Mouse (Mus musculus) fibroblast of lung, adult 2 months (primary cell): ENCODE data around the gene Golga5.
A peak's percentile ranks its signal among the peaks of the same experiment; 100 is the strongest.

ENCODE experiments used
- DNase-seq: peaks from one replicate; pipeline ENCODE4 v3.0.0-alpha.2; 2011; ENCODE audit warnings: low read depth

Gene Golga5

GRCm38 (mm10) chr12:102468894-102469764, at the start of gene Golga5:
Gene Golga5 (plus strand): TSS chr12:102469135.
- DNase-seq = peak; percentile 91

GRCm38 (mm10) chr12:102419544-102419943, 49.4 kb upstream of the Golga5 start:
- DNase-seq = peak; percentile 55

GRCm38 (mm10) chr12:102420168-102420890, 48.6 kb upstream of the Golga5 start:
- no peak for DNase-seq

GRCm38 (mm10) chr12:102422065-102422464, 46.9 kb upstream of the Golga5 start:
- peak; percentile 93 for DNase-seq

DNA sequence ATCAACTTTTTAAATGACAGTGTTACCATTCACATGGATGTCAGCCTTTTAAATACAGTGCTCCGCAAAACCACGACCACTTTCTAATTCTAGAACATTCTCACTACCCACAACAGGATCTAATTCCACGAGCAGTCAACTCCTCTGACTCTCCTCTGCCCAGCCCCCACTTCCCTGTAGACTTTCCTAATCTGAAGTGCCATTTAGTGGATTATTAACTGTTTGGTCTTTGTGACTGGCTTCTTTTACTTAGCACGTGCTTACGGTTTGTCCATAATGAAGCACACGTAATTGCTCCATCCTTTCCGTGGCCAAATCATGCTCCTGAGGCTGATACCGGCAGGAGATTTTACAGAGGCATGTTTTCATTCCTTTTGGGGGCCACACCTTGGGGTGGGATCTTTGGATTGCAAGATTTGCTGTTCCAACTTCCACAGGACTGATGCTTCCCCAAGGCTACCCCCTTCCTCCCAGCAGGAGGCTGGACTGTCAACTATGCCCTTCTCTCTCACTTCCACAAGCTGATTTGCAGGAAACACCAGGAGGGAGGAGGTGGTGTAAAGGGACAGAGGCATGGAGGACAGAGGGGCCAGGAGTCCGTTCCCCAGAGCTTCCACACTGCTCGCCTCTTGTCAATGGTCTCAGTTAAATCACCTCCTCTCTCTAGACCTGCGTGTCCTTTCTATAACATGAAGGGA, 46.2 kb upstream of the Golga5 start:
- DNase-seq = no peak

GRCm38 (mm10) chr12:102423625-102424024, 45.3 kb upstream of the Golga5 start:
- no peak for DNase-seq

DNA sequence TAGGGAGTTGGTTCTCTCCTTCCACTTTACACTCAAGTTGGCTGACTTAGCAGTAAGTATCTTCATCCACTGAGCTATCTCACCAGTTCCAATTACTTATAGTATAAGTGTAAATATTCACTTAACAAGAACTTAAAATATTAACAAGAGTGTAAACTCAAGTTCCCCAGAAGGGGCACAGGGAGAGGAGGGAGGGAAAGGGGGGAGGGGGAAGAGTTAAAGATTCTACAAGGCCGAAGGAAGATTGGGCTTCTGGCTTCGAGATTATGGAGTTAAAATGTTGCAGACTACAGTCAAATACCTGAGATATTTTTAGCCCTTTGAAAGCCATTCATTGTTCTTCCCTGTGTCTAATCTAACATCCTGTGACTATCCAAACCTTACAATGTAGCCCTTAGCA, 44.5 kb upstream of the Golga5 start:
- DNase-seq = no peak

GRCm38 (mm10) chr12:102425048-102425578, 43.8 kb upstream of the Golga5 start:
- no peak for DNase-seq

- DNase-seq = no peak
These were observed 42.6 kb upstream of the Golga5 start for GRCm38 (mm10) chr12:102426285-102426684.

- no peak for DNase-seq
These were observed 39.3 kb upstream of the Golga5 start for GRCm38 (mm10) chr12:102429656-102430055.

- no peak for DNase-seq
These were observed 38.7 kb upstream of the Golga5 start for GRCm38 (mm10) chr12:102430228-102430627.

DNA sequence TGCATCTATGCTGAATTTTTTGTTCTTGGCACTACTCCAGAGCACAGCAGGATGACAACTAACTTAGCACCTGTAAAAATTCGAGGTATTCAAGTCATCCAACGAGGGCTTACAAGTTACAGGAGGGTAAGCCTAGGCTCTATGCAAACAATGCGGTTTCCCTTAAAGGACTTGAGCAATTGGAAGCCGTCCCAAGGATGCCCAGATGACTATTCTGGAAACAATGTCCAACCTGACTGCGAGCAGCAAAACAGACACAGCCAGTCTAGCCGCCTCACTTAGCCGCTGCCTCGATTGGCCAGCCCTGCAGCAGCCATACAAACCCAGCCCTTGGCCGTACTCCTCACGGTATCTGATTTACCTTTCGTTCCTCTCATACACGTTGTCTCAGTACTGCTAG, 36.7 kb upstream of the Golga5 start:
- DNase-seq = no peak

DNA sequence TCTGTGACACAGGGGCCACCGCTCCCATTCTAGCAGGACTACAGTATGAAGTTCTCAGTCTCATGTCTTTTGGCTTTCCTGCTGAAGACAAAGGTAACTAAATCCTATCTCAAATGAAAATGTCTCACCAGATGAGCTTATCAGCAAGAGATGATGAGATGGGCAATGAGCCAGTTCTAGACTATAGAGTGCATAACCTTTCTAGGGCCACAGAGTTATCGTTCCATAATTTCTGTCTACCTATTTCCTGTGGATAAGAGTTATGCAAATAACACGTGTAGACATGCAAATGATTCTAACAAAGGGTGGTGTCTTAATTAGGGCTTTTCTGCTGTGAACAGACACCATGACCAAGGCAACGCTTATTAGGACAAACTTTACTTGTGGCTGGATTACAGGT, 34.8 kb upstream of the Golga5 start:
- no peak for DNase-seq

GRCm38 (mm10) chr12:102436939-102437526, 31.9 kb upstream of the Golga5 start:
- no peak for DNase-seq

DNA sequence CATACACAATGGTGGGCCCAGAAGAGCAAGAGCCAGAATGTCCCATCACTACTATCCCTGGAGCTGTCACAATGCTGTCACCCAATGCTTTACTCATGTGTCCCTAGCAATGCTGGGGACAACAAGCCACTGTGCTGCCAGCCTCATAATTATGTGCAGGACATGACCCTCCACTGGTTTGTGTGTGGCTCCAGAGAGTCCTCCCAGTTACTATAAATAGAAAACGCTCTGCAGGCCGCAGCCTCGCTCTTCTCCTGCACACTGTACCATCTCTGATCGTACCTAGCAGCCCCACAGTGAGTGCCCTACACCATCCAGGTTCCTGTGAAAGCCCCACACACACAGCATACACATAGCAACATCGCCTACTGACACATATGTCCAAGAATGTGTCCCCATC, 31.0 kb upstream of the Golga5 start:
- no peak for DNase-seq

DNA sequence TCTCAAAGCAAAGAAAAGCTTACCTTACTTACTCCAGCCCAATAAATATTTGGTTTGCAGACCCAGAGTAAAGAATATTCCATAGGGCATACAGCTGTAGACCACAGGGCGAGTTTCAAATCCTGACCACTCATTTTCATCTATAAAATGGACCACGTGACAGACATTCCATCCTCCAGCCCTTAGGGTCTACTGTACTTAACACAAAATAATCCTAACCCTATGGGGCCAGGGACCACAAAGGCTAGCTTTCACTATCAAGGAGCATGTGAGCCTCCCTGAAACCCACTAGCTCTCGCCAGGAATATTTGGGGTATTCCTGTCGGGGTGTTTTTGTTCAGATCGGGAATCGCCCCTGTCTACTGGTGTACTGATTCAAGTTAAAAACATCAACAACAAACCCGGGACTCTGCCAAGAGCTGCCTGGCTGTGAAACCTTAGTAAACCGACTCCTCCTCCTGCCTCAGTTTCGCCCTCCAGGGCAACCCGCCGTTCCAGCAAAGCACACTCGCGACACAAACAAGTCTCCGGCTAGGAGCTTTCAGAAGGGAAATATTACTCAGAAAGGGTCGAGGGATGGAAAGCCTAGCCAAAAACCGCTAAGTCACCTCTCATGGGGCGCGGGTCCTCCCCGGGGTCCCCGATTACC, 29.8 kb upstream of the Golga5 start:
- no peak for DNase-seq

DNA sequence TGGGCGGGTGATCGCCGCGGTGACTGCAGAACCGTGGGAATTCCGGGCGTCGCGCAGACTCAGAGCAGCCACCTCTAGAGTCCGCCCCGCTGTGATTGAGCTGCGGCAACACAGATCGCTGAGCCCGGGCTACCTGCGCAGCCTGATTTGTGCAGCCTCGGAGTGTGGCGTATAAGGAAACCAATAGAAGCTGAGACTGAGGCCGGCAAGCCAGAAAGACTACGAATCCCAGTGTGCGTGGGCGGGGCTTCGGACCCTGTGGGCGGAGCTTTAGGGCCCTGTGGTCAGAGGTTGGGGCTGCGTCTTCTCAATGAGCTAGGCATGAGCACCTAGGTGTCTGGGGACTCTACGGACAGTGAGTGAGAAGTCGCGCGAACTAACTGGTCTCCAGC, 29.3 kb upstream of the Golga5 start, which contains the start of gene Lgmn:
Gene Lgmn (minus strand): TSS at position 182 of the 392 bp plus-strand sequence.
- peak; percentile 95 for DNase-seq

GRCm38 (mm10) chr12:102440551-102440950, 28.4 kb upstream of the Golga5 start:
- no peak for DNase-seq

GRCm38 (mm10) chr12:102441141-102441540, 27.8 kb upstream of the Golga5 start:
- no peak for DNase-seq

DNA sequence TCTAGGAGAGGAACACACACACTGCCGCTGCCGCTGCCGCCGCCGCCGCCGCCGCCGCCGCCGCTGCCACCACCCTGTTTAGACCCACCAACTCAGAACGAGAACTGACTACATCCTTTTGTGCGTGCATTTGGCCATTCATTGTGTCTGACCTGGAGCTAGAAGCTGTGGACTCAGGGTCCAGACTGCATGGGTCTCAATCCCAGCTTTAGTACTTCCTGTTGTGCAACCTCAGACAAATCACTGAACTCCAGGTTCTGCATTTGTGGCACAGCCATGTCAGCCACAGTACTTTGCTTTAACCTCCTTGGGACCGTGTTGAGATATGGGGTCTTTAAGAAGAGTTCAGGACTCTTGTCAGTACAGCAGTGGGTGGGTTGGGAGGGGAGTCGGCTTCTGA, 26.3 kb upstream of the Golga5 start:
- no peak for DNase-seq

GRCm38 (mm10) chr12:102443676-102444075, 25.3 kb upstream of the Golga5 start:
- no peak for DNase-seq
